Mouse (Mus musculus): Measurements from ENCODE around the gene Dync1li1. TPM values are rescaled to one million over a fixed set of nuclear protein-coding genes. Genes with fewer than 3 reads are reported as not detected.

Gene Dync1li1
- polyA plus RNA-seq, 1 experiment, result 41.1 TPM

DNA sequence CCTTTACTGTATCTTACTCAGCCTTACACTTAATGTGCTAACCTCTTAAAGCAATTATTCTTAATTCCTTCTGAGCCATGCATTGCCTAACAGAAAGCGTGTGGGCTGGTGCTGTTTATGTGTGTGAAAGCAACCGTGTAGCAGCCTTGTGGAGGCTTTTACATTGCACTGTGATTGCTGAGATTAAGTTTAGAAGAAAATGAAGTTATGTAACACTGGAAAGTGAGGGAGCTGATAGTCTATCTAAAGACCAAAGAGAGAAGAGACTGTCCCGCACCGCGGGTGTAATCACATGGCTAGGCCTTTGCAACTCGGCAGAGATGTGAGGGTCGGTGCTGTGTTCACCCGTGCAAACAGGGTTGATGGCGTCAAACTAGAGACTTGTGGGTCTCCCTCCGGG, 58.4 kb downstream of the Dync1li1 start:
- no peaks in the 10 kb centered on the region for H3K79me2 ChIP-seq (ENCODE audit: control insufficient read depth, insufficient read depth)
- H3ac ChIP-seq (ENCODE audit: control insufficient read depth, insufficient read length, low read depth), result no peak overlapping the region
- H3K79me3 ChIP-seq (ENCODE audit: low read depth), result no peaks in the 10 kb centered on the region
- H3K36me3 ChIP-seq (ENCODE audit: control insufficient read depth, insufficient read depth), result no peaks in the 10 kb centered on the region
- no peaks in the 10 kb centered on the region for H3K27me3 ChIP-seq (ENCODE audit: control insufficient read depth, insufficient read depth, insufficient read length)
- no peak for TF ChIP-seq CTCF (IDR thresholded peaks at IDR 0.05; ENCODE audit: control insufficient read depth, insufficient read depth, insufficient read length)
- no peak for TF ChIP-seq MAX (IDR thresholded peaks at IDR 0.05)
- TF ChIP-seq MYOD1 (IDR thresholded peaks at IDR 0.05; ENCODE audit: control insufficient read depth, insufficient read length, low read depth), result no peak
- TF ChIP-seq FOSL1 (IDR thresholded peaks at IDR 0.05; ENCODE audit: insufficient read depth, low read length, poor library complexity, severe bottlenecking), result no peak
- no peak for TF ChIP-seq CEBPB (IDR thresholded peaks at IDR 0.05; ENCODE audit: low read depth)
- TF ChIP-seq MYOG (IDR thresholded peaks at IDR 0.05; ENCODE audit: control insufficient read depth, extremely low read depth, insufficient read length), result no peak
- TF ChIP-seq USF1 (IDR thresholded peaks at IDR 0.05; ENCODE audit: low read depth), result no peak
- H3K4me3 ChIP-seq (ENCODE audit: insufficient read depth, poor library complexity, severe bottlenecking), result no peak overlapping the region

- TF ChIP-seq MYOD1 (IDR thresholded peaks at IDR 0.05; ENCODE audit: control insufficient read depth, insufficient read length, low read depth) (no peak), USF1 (IDR thresholded peaks at IDR 0.05; ENCODE audit: low read depth) (no peak), CTCF (IDR thresholded peaks at IDR 0.05; ENCODE audit: control insufficient read depth, insufficient read depth, insufficient read length) (no peak)
- Histone ChIP-seq H3K79me2 (ENCODE audit: control insufficient read depth, insufficient read depth) (no peaks in the 10 kb centered on the region), H3K36me3 (ENCODE audit: control insufficient read depth, insufficient read depth) (no peaks in the 10 kb centered on the region), H3ac (ENCODE audit: control insufficient read depth, insufficient read length, low read depth) (no peak overlapping the region), H3K79me3 (ENCODE audit: low read depth) (no peaks in the 10 kb centered on the region), H3K27me3 (ENCODE audit: control insufficient read depth, insufficient read depth, insufficient read length) (no peaks in the 10 kb centered on the region), H3K4me3 (ENCODE audit: insufficient read depth, poor library complexity, severe bottlenecking) (no peak overlapping the region)
These were observed 58.9 kb downstream of the Dync1li1 start for GRCm38 (mm10) chr9:114747466-114747865.

DNA sequence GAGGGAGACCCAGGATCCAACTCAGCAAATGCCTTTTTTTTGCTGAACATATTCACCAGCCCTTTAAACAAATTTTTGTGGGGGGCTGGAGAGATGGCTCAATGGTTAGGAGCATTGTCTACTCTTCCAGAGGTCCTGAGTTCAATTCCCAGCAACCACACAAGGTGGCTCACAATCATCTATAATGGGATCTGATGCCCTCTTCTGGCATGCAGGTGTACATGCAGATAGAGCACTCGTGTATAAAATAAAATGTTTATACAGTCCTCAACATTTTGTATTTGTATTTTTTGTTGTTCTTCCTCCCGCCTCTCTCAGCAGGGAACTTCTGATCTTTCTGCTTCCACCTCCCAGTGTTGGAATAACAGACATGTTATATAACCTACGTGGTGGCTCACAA, 63.0 kb downstream of the Dync1li1 start:
- H3K79me2 ChIP-seq (ENCODE audit: control insufficient read depth, insufficient read depth), result no peaks in the 10 kb centered on the region
- H3K27me3 ChIP-seq (ENCODE audit: control insufficient read depth, insufficient read depth, insufficient read length), result no peaks in the 10 kb centered on the region
- no peaks in the 10 kb centered on the region for H3K36me3 ChIP-seq (ENCODE audit: control insufficient read depth, insufficient read depth)
- H3ac ChIP-seq (ENCODE audit: control insufficient read depth, insufficient read length, low read depth), result no peak overlapping the region
- no peak overlapping the region for H3K4me3 ChIP-seq (ENCODE audit: insufficient read depth, poor library complexity, severe bottlenecking)
- no peaks in the 10 kb centered on the region for H3K79me3 ChIP-seq (ENCODE audit: low read depth)
- TF ChIP-seq CEBPB (IDR thresholded peaks at IDR 0.05; ENCODE audit: low read depth) (no peak), CTCF (IDR thresholded peaks at IDR 0.05; ENCODE audit: control insufficient read depth, insufficient read depth, insufficient read length) (no peak)

- H3K79me2 ChIP-seq (ENCODE audit: control insufficient read depth, insufficient read depth), result no peaks in the 10 kb centered on the region
- H3K36me3 ChIP-seq (ENCODE audit: control insufficient read depth, insufficient read depth), result peaks cover 3% of the 10 kb centered on the region
- TF ChIP-seq CTCF (IDR thresholded peaks at IDR 0.05; ENCODE audit: control insufficient read depth, insufficient read depth, insufficient read length) (no peak), USF1 (IDR thresholded peaks at IDR 0.05; ENCODE audit: low read depth) (no peak), MAX (IDR thresholded peaks at IDR 0.05) (no peak), MYOG (IDR thresholded peaks at IDR 0.05; ENCODE audit: control insufficient read depth, extremely low read depth, insufficient read length) (no peak), FOSL1 (IDR thresholded peaks at IDR 0.05; ENCODE audit: insufficient read depth, low read length, poor library complexity, severe bottlenecking) (no peak), CEBPB (IDR thresholded peaks at IDR 0.05; ENCODE audit: low read depth) (no peak), MYOD1 (IDR thresholded peaks at IDR 0.05; ENCODE audit: control insufficient read depth, insufficient read length, low read depth) (no peak)
- H3K27me3 ChIP-seq (ENCODE audit: control insufficient read depth, insufficient read depth, insufficient read length), result no peaks in the 10 kb centered on the region
- no peak overlapping the region for H3K4me3 ChIP-seq (ENCODE audit: insufficient read depth, poor library complexity, severe bottlenecking)
- H3K79me3 ChIP-seq (ENCODE audit: low read depth), result no peaks in the 10 kb centered on the region
- no peak overlapping the region for H3ac ChIP-seq (ENCODE audit: control insufficient read depth, insufficient read length, low read depth)
These were observed 63.7 kb downstream of the Dync1li1 start for GRCm38 (mm10) chr9:114752311-114752710.

DNA sequence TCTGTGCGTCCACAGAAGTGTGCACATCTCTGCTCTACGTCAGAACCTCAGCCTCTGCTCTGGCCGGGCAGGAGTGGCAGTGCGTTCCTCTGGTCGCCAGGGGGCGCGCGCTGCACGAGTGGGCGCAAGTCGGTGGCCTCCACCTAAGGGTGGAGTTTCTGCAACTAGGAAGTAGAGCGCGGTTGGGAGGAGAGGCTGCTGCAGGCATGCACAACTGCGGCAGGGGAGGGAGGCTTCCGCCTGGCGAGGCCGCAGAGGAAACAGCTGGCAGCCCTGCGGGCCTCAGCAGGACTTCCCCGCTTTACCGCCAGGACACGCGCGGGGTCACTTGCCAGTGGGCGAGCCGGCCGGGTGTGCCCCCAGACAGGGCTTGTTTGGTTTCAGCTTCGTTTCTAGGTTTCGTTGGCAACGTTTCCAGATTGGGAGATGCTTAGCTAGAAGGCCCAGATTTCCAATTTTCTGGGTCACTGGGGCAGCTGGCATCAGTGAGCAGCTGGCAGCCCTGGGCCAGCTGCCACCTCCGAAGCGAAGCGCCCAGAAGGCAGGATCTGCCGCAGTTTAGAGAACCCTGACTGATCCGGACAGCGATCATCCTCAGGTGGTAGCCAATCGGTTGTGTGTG, 64.4 kb downstream of the Dync1li1 start:
- no peaks in the 10 kb centered on the region for H3K79me2 ChIP-seq (ENCODE audit: control insufficient read depth, insufficient read depth)
- peak overlapping the region; percentile 60 for H3ac ChIP-seq (ENCODE audit: control insufficient read depth, insufficient read length, low read depth)
- TF ChIP-seq MAX (IDR thresholded peaks at IDR 0.05), result peak; percentile 82
- TF ChIP-seq CEBPB (IDR thresholded peaks at IDR 0.05; ENCODE audit: low read depth), result no peak
- no peak for TF ChIP-seq FOSL1 (IDR thresholded peaks at IDR 0.05; ENCODE audit: insufficient read depth, low read length, poor library complexity, severe bottlenecking)
- TF ChIP-seq MYOD1 (IDR thresholded peaks at IDR 0.05; ENCODE audit: control insufficient read depth, insufficient read length, low read depth), result peak; percentile 44
- no peak for TF ChIP-seq USF1 (IDR thresholded peaks at IDR 0.05; ENCODE audit: low read depth)
- no peak for TF ChIP-seq MYOG (IDR thresholded peaks at IDR 0.05; ENCODE audit: control insufficient read depth, extremely low read depth, insufficient read length)
- TF ChIP-seq CTCF (IDR thresholded peaks at IDR 0.05; ENCODE audit: control insufficient read depth, insufficient read depth, insufficient read length), result peak; percentile 98
- H3K79me3 ChIP-seq (ENCODE audit: low read depth), result no peaks in the 10 kb centered on the region
- H3K27me3 ChIP-seq (ENCODE audit: control insufficient read depth, insufficient read depth, insufficient read length), result no peaks in the 10 kb centered on the region
- H3K36me3 ChIP-seq (ENCODE audit: control insufficient read depth, insufficient read depth), result peaks cover 3% of the 10 kb centered on the region
- H3K4me3 ChIP-seq (ENCODE audit: insufficient read depth, poor library complexity, severe bottlenecking), result peak overlapping the region; percentile 25

DNA sequence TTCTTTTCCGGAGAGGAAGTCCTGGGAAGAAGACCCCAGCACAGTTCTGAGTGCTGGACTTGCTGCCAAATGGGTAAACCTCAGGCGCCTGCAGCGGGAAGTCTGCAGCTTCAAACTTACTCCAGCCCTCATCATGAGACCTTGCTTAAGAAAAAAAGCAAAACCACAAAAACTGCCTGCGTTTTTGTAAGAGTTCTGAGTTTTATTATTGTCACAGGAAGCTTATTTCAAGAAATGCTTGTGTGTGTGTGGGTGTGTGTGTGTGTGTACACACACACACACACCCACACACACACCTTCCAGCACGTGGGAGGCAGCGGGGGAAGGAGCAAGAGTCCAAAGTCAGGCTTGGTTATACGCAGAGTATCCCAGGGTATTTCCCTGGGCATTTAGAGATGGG, 69.7 kb downstream of the Dync1li1 start:
- TF ChIP-seq CTCF (IDR thresholded peaks at IDR 0.05; ENCODE audit: control insufficient read depth, insufficient read depth, insufficient read length), result no peak
- no peak for TF ChIP-seq MYOG (IDR thresholded peaks at IDR 0.05; ENCODE audit: control insufficient read depth, extremely low read depth, insufficient read length)
- no peak for TF ChIP-seq FOSL1 (IDR thresholded peaks at IDR 0.05; ENCODE audit: insufficient read depth, low read length, poor library complexity, severe bottlenecking)
- H3K36me3 ChIP-seq (ENCODE audit: control insufficient read depth, insufficient read depth), result peaks cover 21% of the 10 kb centered on the region
- no peaks in the 10 kb centered on the region for H3K79me2 ChIP-seq (ENCODE audit: control insufficient read depth, insufficient read depth)

More for the DNA sequence above, 69.7 kb downstream of the Dync1li1 start:
- Histone ChIP-seq H3K4me3 (ENCODE audit: insufficient read depth, poor library complexity, severe bottlenecking) (no peak overlapping the region), H3ac (ENCODE audit: control insufficient read depth, insufficient read length, low read depth) (no peak overlapping the region), H3K79me3 (ENCODE audit: low read depth) (no peaks in the 10 kb centered on the region), H3K27me3 (ENCODE audit: control insufficient read depth, insufficient read depth, insufficient read length) (no peaks in the 10 kb centered on the region)

Data from C2C12 (cell line).